Mouse (Mus musculus): Measurements from ENCODE around the gene Slc25a10. TPM values are rescaled to one million over a fixed set of nuclear protein-coding genes. Genes with fewer than 3 reads are reported as not detected.

Gene Slc25a10
- polyA plus RNA-seq, 1 experiment from 2014 or later, result 24.8 TPM

- Histone ChIP-seq H3K27ac (ENCODE audit: low read length) (peak overlapping the region; percentile 69), H3K4me1 (ENCODE audit: control insufficient read depth, insufficient read depth, low read length) (peaks cover 20% of the 10 kb centered on the region), H3K9me3 (replicated peaks; ENCODE audit: control insufficient read depth, low read length, poor library complexity, severe bottlenecking) (no peaks in the 10 kb centered on the region), H3K4me3 (ENCODE audit: low read depth, low read length) (peak overlapping the region; percentile 94), H3K9ac (ENCODE audit: low read depth, low read length) (peak overlapping the region; percentile 95), H3K4me2 (ENCODE audit: low read length) (peak overlapping the region; percentile 95), H3K36me3 (ENCODE audit: control insufficient read depth, insufficient read depth, low read length) (peaks cover 29% of the 10 kb centered on the region), H3K27me3 (ENCODE audit: control insufficient read depth, insufficient read depth, low read depth, low read length) (no peaks in the 10 kb centered on the region)
- 1% methylated on average over 33 of the region's 33 CpGs for WGBS
- ATAC-seq, result peak; percentile 62
Measured at GRCm38 (mm10) chr11:120467736-120468092, 23.9 kb upstream of the Slc25a10 start.

GRCm38 (mm10) chr11:120472052-120472451 is 19.6 kb upstream of the Slc25a10 start:
- no peak for ATAC-seq
- WGBS, result 98% methylated on average over 6 of the region's 6 CpGs

GRCm38 (mm10) chr11:120483448-120483934 is 8.1 kb upstream of the Slc25a10 start:
- 89% methylated on average over 7 of the region's 7 CpGs for WGBS
- H3K4me2 ChIP-seq (ENCODE audit: low read length), result no peak overlapping the region
- peaks cover 34% of the 10 kb centered on the region for H3K36me3 ChIP-seq (ENCODE audit: control insufficient read depth, insufficient read depth, low read length)

More at GRCm38 (mm10) chr11:120472052-120472451, 19.6 kb upstream of the Slc25a10 start:
- Histone ChIP-seq H3K9ac (ENCODE audit: low read depth, low read length) (no peak overlapping the region), H3K27me3 (ENCODE audit: control insufficient read depth, insufficient read depth, low read depth, low read length) (no peaks in the 10 kb centered on the region), H3K27ac (ENCODE audit: low read length) (no peak overlapping the region), H3K36me3 (ENCODE audit: control insufficient read depth, insufficient read depth, low read length) (peaks cover 46% of the 10 kb centered on the region), H3K9me3 (replicated peaks; ENCODE audit: control insufficient read depth, low read length, poor library complexity, severe bottlenecking) (no peaks in the 10 kb centered on the region), H3K4me3 (ENCODE audit: low read depth, low read length) (no peak overlapping the region), H3K4me2 (ENCODE audit: low read length) (no peak overlapping the region), H3K4me1 (ENCODE audit: control insufficient read depth, insufficient read depth, low read length) (peaks cover 9% of the 10 kb centered on the region)

GRCm38 (mm10) chr11:120484265-120484981 is 7.2 kb upstream of the Slc25a10 start, which contains the start of gene Mrpl12:
Mrpl12 (plus strand) TSS chr11:120484613.
- under 1% methylated on average over 56 of the region's 60 CpGs for whole genome bisulfite sequencing
- peak; percentile 97 for ATAC-seq
- Histone ChIP-seq H3K27me3 (ENCODE audit: control insufficient read depth, insufficient read depth, low read depth, low read length) (no peaks in the 10 kb centered on the region), H3K4me1 (ENCODE audit: control insufficient read depth, insufficient read depth, low read length) (peaks cover 13% of the 10 kb centered on the region), H3K4me3 (ENCODE audit: low read depth, low read length) (peak within 1 kb of the TSS; percentile 79), H3K9me3 (replicated peaks; ENCODE audit: control insufficient read depth, low read length, poor library complexity, severe bottlenecking) (no peaks in the 10 kb centered on the region), H3K9ac (ENCODE audit: low read depth, low read length) (peak within 1 kb of the TSS; percentile 81), H3K4me2 (ENCODE audit: low read length) (peak within 1 kb of the TSS; percentile 67), H3K27ac (ENCODE audit: low read length) (peak within 1 kb of the TSS; percentile 92), H3K36me3 (ENCODE audit: control insufficient read depth, insufficient read depth, low read length) (peaks cover 29% of the 10 kb centered on the region)

More at GRCm38 (mm10) chr11:120483448-120483934, 8.1 kb upstream of the Slc25a10 start:
- no peak overlapping the region for H3K4me3 ChIP-seq (ENCODE audit: low read depth, low read length)
- H3K9me3 ChIP-seq (replicated peaks; ENCODE audit: control insufficient read depth, low read length, poor library complexity, severe bottlenecking), result no peaks in the 10 kb centered on the region
- no peak for ATAC-seq
- peak overlapping the region; percentile 81 for H3K9ac ChIP-seq (ENCODE audit: low read depth, low read length)
- no peaks in the 10 kb centered on the region for H3K27me3 ChIP-seq (ENCODE audit: control insufficient read depth, insufficient read depth, low read depth, low read length)
- no peak overlapping the region; the same call in 1 of the 2 replicates for H3K27ac ChIP-seq (ENCODE audit: low read length)
- H3K4me1 ChIP-seq (ENCODE audit: control insufficient read depth, insufficient read depth, low read length), result peaks cover 13% of the 10 kb centered on the region

- ATAC-seq, result no peak
- Histone ChIP-seq H3K4me3 (ENCODE audit: low read depth, low read length) (peak overlapping the region; percentile 79), H3K4me1 (ENCODE audit: control insufficient read depth, insufficient read depth, low read length) (peaks cover 13% of the 10 kb centered on the region), H3K27me3 (ENCODE audit: control insufficient read depth, insufficient read depth, low read depth, low read length) (no peaks in the 10 kb centered on the region), H3K27ac (ENCODE audit: low read length) (no peak overlapping the region), H3K36me3 (ENCODE audit: control insufficient read depth, insufficient read depth, low read length) (peaks cover 22% of the 10 kb centered on the region), H3K9ac (ENCODE audit: low read depth, low read length) (peak overlapping the region; percentile 81), H3K4me2 (ENCODE audit: low read length) (peak overlapping the region; percentile 67), H3K9me3 (replicated peaks; ENCODE audit: control insufficient read depth, low read length, poor library complexity, severe bottlenecking) (no peaks in the 10 kb centered on the region)
- 9% methylated on average over 10 of the region's 10 CpGs for WGBS
Measured at GRCm38 (mm10) chr11:120485251-120485650, 6.4 kb upstream of the Slc25a10 start.

- no peak overlapping the region for H3K9ac ChIP-seq (ENCODE audit: low read depth, low read length)
- ATAC-seq, result no peak
- 74% methylated on average over 4 of the region's 4 CpGs for WGBS
- no peaks in the 10 kb centered on the region for H3K27me3 ChIP-seq (ENCODE audit: control insufficient read depth, insufficient read depth, low read depth, low read length)
- peaks cover 7% of the 10 kb centered on the region for H3K36me3 ChIP-seq (ENCODE audit: control insufficient read depth, insufficient read depth, low read length)
- H3K27ac ChIP-seq (ENCODE audit: low read length), result no peak overlapping the region
- H3K4me3 ChIP-seq (ENCODE audit: low read depth, low read length), result no peak overlapping the region
- H3K4me1 ChIP-seq (ENCODE audit: control insufficient read depth, insufficient read depth, low read length), result peaks cover 37% of the 10 kb centered on the region
- no peaks in the 10 kb centered on the region for H3K9me3 ChIP-seq (replicated peaks; ENCODE audit: control insufficient read depth, low read length, poor library complexity, severe bottlenecking)
- no peak overlapping the region for H3K4me2 ChIP-seq (ENCODE audit: low read length)
Measured at GRCm38 (mm10) chr11:120488516-120488915, 3.1 kb upstream of the Slc25a10 start.

- H3K27ac ChIP-seq (ENCODE audit: low read length), result no peak overlapping the region
- no peak for ATAC-seq
- WGBS, result 63% methylated on average over 4 of the region's 4 CpGs
Measured at GRCm38 (mm10) chr11:120489054-120489761, 2.4 kb upstream of the Slc25a10 start.

GRCm38 (mm10) chr11:120490291-120491046 is 1.2 kb upstream of the Slc25a10 start:
- no peak for ATAC-seq
- Histone ChIP-seq H3K27me3 (ENCODE audit: control insufficient read depth, insufficient read depth, low read depth, low read length) (no peaks in the 10 kb centered on the region), H3K27ac (ENCODE audit: low read length) (no peak overlapping the region), H3K36me3 (ENCODE audit: control insufficient read depth, insufficient read depth, low read length) (peaks cover 13% of the 10 kb centered on the region), H3K4me3 (ENCODE audit: low read depth, low read length) (no peak overlapping the region), H3K9me3 (replicated peaks; ENCODE audit: control insufficient read depth, low read length, poor library complexity, severe bottlenecking) (no peaks in the 10 kb centered on the region), H3K4me2 (ENCODE audit: low read length) (peak overlapping the region; percentile 96), H3K4me1 (ENCODE audit: control insufficient read depth, insufficient read depth, low read length) (peaks cover 34% of the 10 kb centered on the region), H3K9ac (ENCODE audit: low read depth, low read length) (no peak overlapping the region)
- WGBS, result 43% methylated on average over 4 of the region's 4 CpGs

More at GRCm38 (mm10) chr11:120489054-120489761, 2.4 kb upstream of the Slc25a10 start:
- H3K4me3 ChIP-seq (ENCODE audit: low read depth, low read length), result no peak overlapping the region
- no peak overlapping the region for H3K9ac ChIP-seq (ENCODE audit: low read depth, low read length)
- H3K9me3 ChIP-seq (replicated peaks; ENCODE audit: control insufficient read depth, low read length, poor library complexity, severe bottlenecking), result no peaks in the 10 kb centered on the region
- peaks cover 7% of the 10 kb centered on the region for H3K36me3 ChIP-seq (ENCODE audit: control insufficient read depth, insufficient read depth, low read length)
- peaks cover 38% of the 10 kb centered on the region for H3K4me1 ChIP-seq (ENCODE audit: control insufficient read depth, insufficient read depth, low read length)
- H3K4me2 ChIP-seq (ENCODE audit: low read length), result no peak overlapping the region
- no peaks in the 10 kb centered on the region for H3K27me3 ChIP-seq (ENCODE audit: control insufficient read depth, insufficient read depth, low read depth, low read length)

Measured in midbrain, embryonic 16.5 days (tissue).